Mouse (Mus musculus) ZHBTc4 (cell line): ENCODE data around the gene Pafah2.
A peak's percentile ranks its signal among the peaks of the same experiment; 100 is the strongest.
"Not testable (repeated sequence)": the region's sequence is repeated elsewhere in the genome, so short reads cannot be mapped to it uniquely, and the experiment has no call there.

Experiments used
- DNase-seq: peaks from one replicate; pipeline ENCODE4 v3.0.0-alpha.2; 2011; ENCODE audit warnings: low read depth, low spot score

The Pafah2 gene

DNA sequence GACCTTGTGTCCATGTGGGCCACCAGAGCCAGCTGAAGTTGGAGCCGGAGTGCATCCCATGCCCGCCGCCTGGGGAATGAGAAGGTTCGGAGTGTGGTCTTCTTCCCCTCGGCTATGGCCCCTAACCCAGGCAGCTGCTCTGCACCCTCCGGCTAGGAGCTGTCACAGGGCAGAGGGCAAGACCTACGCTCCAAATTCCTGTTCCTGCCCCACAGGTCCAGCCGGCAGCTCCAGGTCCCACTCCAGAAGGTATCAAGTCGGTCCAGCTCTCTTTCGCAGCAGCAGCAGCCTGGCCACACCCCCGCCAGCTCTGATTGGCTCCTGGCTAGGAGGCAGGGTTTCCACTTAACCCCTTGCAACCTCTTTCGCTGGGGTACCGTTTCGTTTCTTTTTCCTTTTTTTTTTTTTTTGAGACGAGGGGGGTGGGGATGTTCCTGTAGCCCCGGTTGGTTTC is 23.8 kb upstream of the Pafah2 start:
- peak; percentile 81 for DNase-seq

GRCm38 (mm10) chr4:134373295-134373694 is 22.8 kb upstream of the Pafah2 start:
- no peak for DNase-seq

GRCm38 (mm10) chr4:134374306-134374705 is 21.8 kb upstream of the Pafah2 start:
- no peak for DNase-seq

- DNase-seq = peak; percentile 62
These were observed 18.0 kb upstream of the Pafah2 start for GRCm38 (mm10) chr4:134378089-134378615.

- DNase-seq = peak; percentile 44
These were observed 16.6 kb upstream of the Pafah2 start for GRCm38 (mm10) chr4:134379510-134379909.

GRCm38 (mm10) chr4:134383750-134384149 is 12.4 kb upstream of the Pafah2 start, which contains the start of gene Extl1:
TSS of gene Extl1 (minus strand) at chr4:134383850.
- DNase-seq = not testable (repeated sequence)

- DNase-seq = no peak
These were observed 8.9 kb upstream of the Pafah2 start for GRCm38 (mm10) chr4:134387268-134387667.

- DNase-seq = peak; percentile 88
These were observed 7.7 kb upstream of the Pafah2 start for GRCm38 (mm10) chr4:134388397-134388796.

DNA sequence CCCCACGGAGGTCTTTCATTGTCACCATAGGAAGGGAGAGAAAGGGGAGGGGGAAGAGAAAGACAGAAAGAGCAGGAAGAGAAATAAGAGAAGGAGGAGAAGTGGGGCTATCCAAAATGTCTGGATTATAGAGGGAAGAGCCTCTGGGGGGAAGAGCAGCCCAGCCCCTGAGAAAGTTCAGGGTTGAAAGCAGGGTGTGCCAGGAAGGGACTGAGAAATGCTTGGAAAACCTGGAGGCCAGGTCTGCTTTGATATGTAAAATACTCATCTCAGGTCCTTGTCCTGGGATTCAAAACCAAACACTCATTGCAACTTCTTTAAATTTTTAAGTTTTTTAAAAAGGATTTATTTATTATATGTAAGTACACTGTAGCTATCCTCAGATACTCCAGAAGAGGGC is 4.5 kb upstream of the Pafah2 start:
- DNase-seq = peak; percentile 56

- DNase-seq = peak; percentile 84
These were observed 3.5 kb upstream of the Pafah2 start for GRCm38 (mm10) chr4:134392595-134392994.

DNA sequence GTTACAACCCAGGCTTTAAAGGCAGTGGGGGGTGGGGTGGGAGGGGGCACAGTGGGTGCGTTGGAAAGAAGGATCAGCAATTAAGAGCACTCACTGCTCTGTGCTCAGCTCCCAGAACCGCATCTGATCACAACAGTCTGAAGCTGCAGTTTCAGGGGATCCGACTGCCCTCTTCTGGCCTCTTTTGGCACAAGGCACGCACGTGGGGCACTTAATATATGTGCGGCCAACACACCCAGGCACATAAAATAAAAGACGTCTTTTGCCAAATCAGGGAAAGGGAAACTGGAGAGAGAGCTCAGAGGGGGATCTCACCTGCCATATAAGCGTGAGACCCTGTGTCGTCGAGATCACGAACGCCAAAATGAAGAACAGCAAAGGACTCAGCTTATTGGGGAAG is 3.1 kb upstream of the Pafah2 start:
- DNase-seq = peak; percentile 89

- DNase-seq = no peak
These were observed 978 bp upstream of the Pafah2 start for GRCm38 (mm10) chr4:134395142-134395541.

GRCm38 (mm10) chr4:134397121-134397520 is 1.0 kb downstream of the Pafah2 start:
- DNase-seq = no peak

DNA sequence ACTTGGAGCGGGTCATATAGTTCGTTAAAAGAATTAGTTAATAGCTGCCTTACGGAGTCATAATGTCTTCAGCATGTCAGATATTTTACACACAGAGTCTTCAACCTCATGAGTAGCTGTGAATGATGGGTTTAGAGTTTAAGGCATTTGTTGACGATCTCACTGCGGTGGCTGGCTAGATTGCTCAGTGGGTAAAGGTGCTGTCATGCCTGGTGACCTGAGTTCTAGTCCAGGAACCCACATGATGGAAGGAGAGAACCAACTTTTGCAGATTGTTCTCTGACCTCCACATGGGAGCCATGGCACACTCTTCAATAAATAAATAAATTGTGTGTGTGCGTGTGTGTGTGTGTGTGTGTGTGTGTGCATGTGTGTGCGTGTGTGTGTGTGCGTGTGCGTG is 1.6 kb downstream of the Pafah2 start:
- DNase-seq = no peak

- DNase-seq = no peak
These were observed 4.1 kb downstream of the Pafah2 start for GRCm38 (mm10) chr4:134400206-134400605.

- DNase-seq = peak; percentile 83
These were observed 5.1 kb downstream of the Pafah2 start for GRCm38 (mm10) chr4:134401181-134401661.

DNA sequence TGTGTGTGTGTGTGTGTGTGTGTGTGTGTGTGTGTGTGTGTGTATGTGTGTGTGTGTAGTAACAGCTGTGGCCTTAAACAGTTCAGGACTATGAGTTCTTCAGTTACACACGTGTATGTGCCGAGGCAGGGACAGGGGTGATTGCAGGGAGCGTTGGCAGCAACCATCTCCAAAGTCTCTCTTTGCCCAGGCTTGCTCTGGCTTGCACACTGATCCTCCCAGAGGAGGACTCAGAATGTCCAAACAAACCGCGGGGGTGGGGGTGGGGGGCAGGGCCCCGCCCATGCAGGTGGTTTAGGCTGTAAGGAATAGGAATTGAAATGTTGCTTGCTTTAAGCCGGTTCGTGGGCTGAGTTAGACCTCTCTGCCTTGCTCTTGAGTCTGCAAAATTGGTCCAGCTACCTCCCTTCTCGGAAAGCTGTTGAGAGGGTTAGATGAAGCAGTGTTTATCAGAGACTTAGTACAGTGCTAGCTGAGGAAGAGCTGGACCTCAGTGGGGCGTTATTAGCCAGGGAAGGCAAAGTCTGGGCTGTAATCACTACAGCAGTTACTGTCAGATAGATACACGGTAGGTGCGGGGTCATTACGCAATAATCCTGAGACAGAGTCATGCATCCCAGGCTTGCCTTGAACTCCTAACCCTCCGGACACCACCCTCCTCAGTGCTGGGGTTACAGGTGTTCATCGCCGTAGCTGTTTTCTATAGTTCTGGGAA is 5.9 kb downstream of the Pafah2 start:
- DNase-seq = peak; percentile 66

DNA sequence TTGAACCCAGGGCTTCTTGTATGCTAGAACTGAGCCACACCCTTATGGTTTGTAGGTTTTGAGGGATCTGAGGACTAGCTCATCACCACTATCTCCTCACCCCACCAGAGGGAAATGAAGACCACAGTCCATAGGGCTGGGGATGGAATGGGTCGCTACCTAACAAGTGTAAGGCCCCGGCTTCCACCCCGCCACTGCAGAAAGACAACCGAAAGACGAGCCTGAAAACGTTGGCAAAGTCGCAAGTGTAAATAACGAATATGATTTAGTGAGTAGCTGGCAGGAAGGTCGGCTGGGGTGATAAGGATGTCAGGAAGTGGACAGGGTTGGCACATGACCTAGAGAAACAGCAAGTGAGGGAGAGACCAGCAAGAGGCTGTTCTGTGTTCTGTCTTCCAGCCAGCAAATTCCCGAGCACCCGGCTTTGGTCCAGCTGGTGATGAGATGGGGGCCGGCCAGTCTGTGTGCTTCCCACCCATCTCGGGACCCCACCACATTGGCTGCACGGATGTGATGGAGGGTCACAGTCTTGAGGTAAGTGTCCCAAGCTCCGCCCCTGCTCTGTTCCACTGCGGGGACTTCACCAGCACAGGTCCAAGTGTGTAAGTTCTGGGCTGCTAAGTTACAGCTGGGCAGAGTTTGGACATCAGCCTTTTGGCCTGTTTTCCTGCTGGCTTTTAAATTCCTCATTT is 6.6 kb downstream of the Pafah2 start:
- no peak for DNase-seq

DNA sequence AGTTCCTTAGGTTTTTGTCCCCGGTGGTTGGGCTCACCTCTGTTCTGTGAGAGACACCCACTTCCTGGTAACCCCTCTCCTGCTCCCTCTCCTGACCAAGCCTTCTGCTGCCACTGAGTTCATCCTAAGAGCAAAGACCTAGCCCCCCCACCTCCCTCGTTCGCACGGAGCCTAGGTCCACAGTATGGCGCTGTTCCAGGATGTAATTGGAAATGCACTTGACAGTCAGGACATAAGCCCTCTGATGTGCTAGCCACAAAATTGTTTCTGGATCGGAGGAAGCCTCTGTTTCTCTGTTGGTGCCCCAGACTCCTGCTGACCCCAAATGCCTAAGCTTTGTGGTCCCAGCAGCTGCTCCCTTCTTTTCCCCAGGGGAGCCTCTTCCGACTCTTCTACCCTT is 7.6 kb downstream of the Pafah2 start:
- no peak for DNase-seq

- DNase-seq = peak; percentile 87
These were observed 13.2 kb downstream of the Pafah2 start for GRCm38 (mm10) chr4:134409286-134409685.

DNA sequence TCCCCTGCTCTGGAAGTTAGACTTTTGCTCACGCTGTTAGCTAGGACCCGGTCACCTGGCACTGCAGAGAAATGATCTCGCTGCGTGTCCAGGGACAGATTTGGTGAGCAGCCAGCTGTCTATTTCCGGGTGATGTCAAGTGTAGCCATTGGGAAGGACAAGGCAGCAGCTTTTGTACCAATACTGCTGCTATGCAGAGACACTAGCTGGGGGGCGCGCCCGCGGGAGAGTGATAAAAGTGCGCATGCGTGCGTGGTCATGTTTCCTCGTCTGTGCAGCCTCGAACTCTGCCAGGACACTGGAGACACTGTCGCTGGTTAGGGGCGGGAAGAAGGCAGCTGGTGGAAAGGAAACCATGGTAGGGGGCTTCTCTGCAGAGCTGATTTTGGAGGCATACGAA is 20.1 kb downstream of the Pafah2 start:
- DNase-seq = peak; percentile 89

DNA sequence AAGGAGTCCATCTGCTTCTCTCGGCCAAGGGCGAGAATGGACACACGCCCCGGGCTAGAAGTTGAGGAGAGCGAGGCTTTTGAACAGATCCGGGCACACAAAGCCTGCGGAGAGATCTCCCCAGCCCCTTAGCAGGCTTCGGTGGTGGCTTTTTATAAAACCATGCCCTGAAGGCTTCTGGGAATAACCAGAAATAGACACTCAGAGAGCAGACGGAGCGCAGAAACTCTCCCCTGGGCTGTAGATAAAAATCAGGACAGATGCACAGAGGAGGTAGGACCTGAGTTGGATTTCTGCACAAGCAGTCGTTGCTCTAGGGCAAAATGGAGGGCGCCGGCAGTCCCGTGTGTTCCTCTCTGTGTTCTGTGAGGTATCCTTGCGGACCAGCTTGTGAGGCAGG is 20.5 kb downstream of the Pafah2 start:
- no peak for DNase-seq

- DNase-seq = no peak
These were observed 21.0 kb downstream of the Pafah2 start for GRCm38 (mm10) chr4:134417111-134417510.
